Mouse (Mus musculus): Measurements from ENCODE around the gene Fkbp6. TPM values are rescaled to one million over a fixed set of nuclear protein-coding genes. Genes with fewer than 3 reads are reported as not detected.

Fkbp6 gene
- total and polyA plus RNA-seq, 2 experiments from 2014 or later: not detected

- H3K36me3 ChIP-seq (replicated peaks; ENCODE audit: control insufficient read depth, insufficient read depth, low read length): no peaks in the 10 kb centered on the region
- no peak for TF ChIP-seq CTCF (IDR thresholded peaks at IDR 0.05; ENCODE audit: low read depth)
- no peak for TF ChIP-seq EP300 (IDR thresholded peaks at IDR 0.05; ENCODE audit: low read depth)
- ATAC-seq (ENCODE audit: insufficient read depth, low read depth) (no peak), DNase-seq (ENCODE audit: low spot score) (no peak)
- no peak within 1 kb of the TSS for H3K27ac ChIP-seq (ENCODE audit: low read depth)
- no peak within 1 kb of the TSS for H3K9ac ChIP-seq (replicated peaks; ENCODE audit: low read depth, low read length)
- no peaks in the 10 kb centered on the region for H3K9me3 ChIP-seq (replicated peaks; ENCODE audit: control insufficient read depth, low read length)
- no peaks in the 10 kb centered on the region for H3K4me1 ChIP-seq (ENCODE audit: control insufficient read depth, insufficient read depth)
- no peak within 1 kb of the TSS for H3K4me3 ChIP-seq (ENCODE audit: low read depth, low read length)
- H3K27me3 ChIP-seq (ENCODE audit: control insufficient read depth, insufficient read depth, low read length): peaks cover 12% of the 10 kb centered on the region
- no peak within 1 kb of the TSS for H3K4me2 ChIP-seq (ENCODE audit: low read depth, low read length)
- 55% methylated on average over 9 of the region's 9 CpGs for WGBS
These were observed 3.2 kb upstream of the Fkbp6 start, which contains the start of gene Trim50 for GRCm38 (mm10) chr5:135352995-135353394. Gene Trim50, plus strand, starts transcription at chr5:135353295.

- DNase-seq (ENCODE audit: low spot score): no peak
- TF ChIP-seq EP300 (IDR thresholded peaks at IDR 0.05; ENCODE audit: low read depth) (no peak), CTCF (IDR thresholded peaks at IDR 0.05; ENCODE audit: low read depth) (no peak)
- Histone ChIP-seq H3K9ac (replicated peaks; ENCODE audit: low read depth, low read length) (no peak overlapping the region), H3K4me3 (ENCODE audit: low read depth, low read length) (no peak overlapping the region), H3K9me3 (replicated peaks; ENCODE audit: control insufficient read depth, low read length) (no peaks in the 10 kb centered on the region), H3K27me3 (ENCODE audit: control insufficient read depth, insufficient read depth, low read length) (peaks cover 17% of the 10 kb centered on the region), H3K4me1 (ENCODE audit: control insufficient read depth, insufficient read depth) (no peaks in the 10 kb centered on the region), H3K4me2 (ENCODE audit: low read depth, low read length) (no peak overlapping the region), H3K27ac (ENCODE audit: low read depth) (no peak overlapping the region), H3K36me3 (replicated peaks; ENCODE audit: control insufficient read depth, insufficient read depth, low read length) (no peaks in the 10 kb centered on the region)
- ATAC-seq (ENCODE audit: insufficient read depth, low read depth): no peak
- 83% methylated on average over 13 of the region's 13 CpGs for WGBS
These were observed 1.8 kb upstream of the Fkbp6 start for GRCm38 (mm10) chr5:135351606-135352005.

GRCm38 (mm10) chr5:135347511-135348011 lies 2.3 kb downstream of the Fkbp6 start:
- ATAC-seq (ENCODE audit: insufficient read depth, low read depth): no peak
- TF ChIP-seq CTCF (IDR thresholded peaks at IDR 0.05; ENCODE audit: low read depth) (no peak), EP300 (IDR thresholded peaks at IDR 0.05; ENCODE audit: low read depth) (no peak)

GRCm38 (mm10) chr5:135346430-135346829 lies 3.4 kb downstream of the Fkbp6 start:
- H3K4me2 ChIP-seq (ENCODE audit: low read depth, low read length): no peak overlapping the region
- no peak for DNase-seq (ENCODE audit: low spot score)
- no peak overlapping the region for H3K9ac ChIP-seq (replicated peaks; ENCODE audit: low read depth, low read length)
- H3K27ac ChIP-seq (ENCODE audit: low read depth): no peak overlapping the region
- TF ChIP-seq EP300 (IDR thresholded peaks at IDR 0.05; ENCODE audit: low read depth) (no peak), CTCF (IDR thresholded peaks at IDR 0.05; ENCODE audit: low read depth) (peak; percentile 52)
- no peak overlapping the region for H3K4me3 ChIP-seq (ENCODE audit: low read depth, low read length)
- no peaks in the 10 kb centered on the region for H3K9me3 ChIP-seq (replicated peaks; ENCODE audit: control insufficient read depth, low read length)
- ATAC-seq (ENCODE audit: insufficient read depth, low read depth): no peak
- WGBS: 29% methylated on average over 1 of the region's 1 CpGs
- H3K4me1 ChIP-seq (ENCODE audit: control insufficient read depth, insufficient read depth): no peaks in the 10 kb centered on the region
- H3K36me3 ChIP-seq (replicated peaks; ENCODE audit: control insufficient read depth, insufficient read depth, low read length): no peaks in the 10 kb centered on the region
- H3K27me3 ChIP-seq (ENCODE audit: control insufficient read depth, insufficient read depth, low read length): 0 out of 2 replicates have a peak, but pooled peaks cover 5% of the 10 kb centered on the region

More at GRCm38 (mm10) chr5:135347511-135348011, 2.3 kb downstream of the Fkbp6 start:
- H3K27ac ChIP-seq (ENCODE audit: low read depth): no peak overlapping the region
- H3K4me2 ChIP-seq (ENCODE audit: low read depth, low read length): no peak overlapping the region
- no peak overlapping the region for H3K4me3 ChIP-seq (ENCODE audit: low read depth, low read length)
- H3K27me3 ChIP-seq (ENCODE audit: control insufficient read depth, insufficient read depth, low read length): 0 out of 2 replicates have a peak, but pooled peaks cover 5% of the 10 kb centered on the region
- DNase-seq (ENCODE audit: low spot score): no peak
- no peaks in the 10 kb centered on the region for H3K9me3 ChIP-seq (replicated peaks; ENCODE audit: control insufficient read depth, low read length)
- H3K4me1 ChIP-seq (ENCODE audit: control insufficient read depth, insufficient read depth): no peaks in the 10 kb centered on the region
- no peak overlapping the region for H3K9ac ChIP-seq (replicated peaks; ENCODE audit: low read depth, low read length)
- 62% methylated on average over 4 of the region's 4 CpGs for WGBS
- H3K36me3 ChIP-seq (replicated peaks; ENCODE audit: control insufficient read depth, insufficient read depth, low read length): no peaks in the 10 kb centered on the region

GRCm38 (mm10) chr5:135345989-135346388 lies 3.9 kb downstream of the Fkbp6 start:
- H3K36me3 ChIP-seq (replicated peaks; ENCODE audit: control insufficient read depth, insufficient read depth, low read length): no peaks in the 10 kb centered on the region
- no peak overlapping the region for H3K4me2 ChIP-seq (ENCODE audit: low read depth, low read length)
- 60% methylated on average over 7 of the region's 7 CpGs for WGBS
- 0 out of 2 replicates have a peak, but pooled peaks cover 5% of the 10 kb centered on the region for H3K27me3 ChIP-seq (ENCODE audit: control insufficient read depth, insufficient read depth, low read length)
- no peak overlapping the region for H3K9ac ChIP-seq (replicated peaks; ENCODE audit: low read depth, low read length)
- no peak overlapping the region for H3K27ac ChIP-seq (ENCODE audit: low read depth)
- no peak for DNase-seq (ENCODE audit: low spot score)
- no peaks in the 10 kb centered on the region for H3K4me1 ChIP-seq (ENCODE audit: control insufficient read depth, insufficient read depth)
- no peak for ATAC-seq (ENCODE audit: insufficient read depth, low read depth)
- no peaks in the 10 kb centered on the region for H3K9me3 ChIP-seq (replicated peaks; ENCODE audit: control insufficient read depth, low read length)
- H3K4me3 ChIP-seq (ENCODE audit: low read depth, low read length): no peak overlapping the region
- TF ChIP-seq CTCF (IDR thresholded peaks at IDR 0.05; ENCODE audit: low read depth) (no peak), EP300 (IDR thresholded peaks at IDR 0.05; ENCODE audit: low read depth) (no peak)

GRCm38 (mm10) chr5:135337575-135337974 lies 12.3 kb downstream of the Fkbp6 start:
- DNase-seq (ENCODE audit: low spot score) (peak; percentile 28), ATAC-seq (ENCODE audit: insufficient read depth, low read depth) (no peak; the same call in 1 of the 2 replicates)
- no peak overlapping the region for H3K27ac ChIP-seq (ENCODE audit: low read depth)
- no peak overlapping the region for H3K4me2 ChIP-seq (ENCODE audit: low read depth, low read length)
- TF ChIP-seq EP300 (IDR thresholded peaks at IDR 0.05; ENCODE audit: low read depth): no peak
- peak; percentile 59 for TF ChIP-seq CTCF (IDR thresholded peaks at IDR 0.05; ENCODE audit: low read depth)
- H3K4me1 ChIP-seq (ENCODE audit: control insufficient read depth, insufficient read depth): no peaks in the 10 kb centered on the region
- no peak overlapping the region for H3K4me3 ChIP-seq (ENCODE audit: low read depth, low read length)
- 29% methylated on average over 3 of the region's 3 CpGs for WGBS
- H3K36me3 ChIP-seq (replicated peaks; ENCODE audit: control insufficient read depth, insufficient read depth, low read length): no peaks in the 10 kb centered on the region
- no peak overlapping the region for H3K9ac ChIP-seq (replicated peaks; ENCODE audit: low read depth, low read length)
- no peaks in the 10 kb centered on the region for H3K9me3 ChIP-seq (replicated peaks; ENCODE audit: control insufficient read depth, low read length)
- H3K27me3 ChIP-seq (ENCODE audit: control insufficient read depth, insufficient read depth, low read length): 0 out of 2 replicates have a peak, but pooled peaks cover 6% of the 10 kb centered on the region

All from heart, postnatal 0 days (tissue).